Mouse (Mus musculus) forebrain, embryonic 16.5 days (tissue): Measurements from ENCODE around the gene Magix. TPM values are rescaled to one million over a fixed set of nuclear protein-coding genes. Genes with fewer than 3 reads are reported as not detected.
A peak's percentile ranks its signal among the peaks of the same experiment; 100 is the strongest.

Source experiments
- ATAC-seq: fragments of 200-750 bp; cut with Nextera tagmentation; 2 replicates; pipeline ENCODE4 v1.8.0; 2017; ENCODE audit warnings: mild to moderate bottlenecking, moderate library complexity
- H3K27ac ChIP-seq: fragments of 300-500 bp; sonication (generic); 2 replicates; pipeline ENCODE4 v1.5.1; 2014; ENCODE audit warnings: low read length, control low read depth
- H3K27me3 ChIP-seq: fragments of 300-500 bp; sonication (generic); replicated peaks from 2 replicates; pipeline ENCODE4 v1.6.1; 2014; ENCODE audit warnings: low read length; ENCODE audit not compliant: control insufficient read depth, insufficient read depth
- H3K36me3 ChIP-seq: fragments of 300-500 bp; sonication (generic); 2 replicates; pipeline ENCODE4 v1.6.1; 2014; ENCODE audit not compliant: control insufficient read depth, insufficient read depth
- H3K4me1 ChIP-seq: fragments of 300-500 bp; sonication (generic); replicated peaks from 2 replicates; pipeline ENCODE4 v1.6.1; 2014; ENCODE audit warnings: low read length; ENCODE audit not compliant: control insufficient read depth, insufficient read depth
- H3K4me2 ChIP-seq: fragments of 300-500 bp; sonication (generic); 2 replicates; pipeline ENCODE4 v1.6.1; 2014; ENCODE audit warnings: mild to moderate bottlenecking, low read length, control low read depth
- H3K4me3 ChIP-seq: fragments of 300-500 bp; sonication (generic); replicated peaks from 2 replicates; pipeline ENCODE4 v1.5.1; 2014; ENCODE audit warnings: mild to moderate bottlenecking, low read length, control low read depth
- H3K9ac ChIP-seq: fragments of 300-500 bp; sonication (generic); replicated peaks from 2 replicates; pipeline ENCODE4 v1.6.1; 2014; ENCODE audit warnings: low read depth, low read length, control low read depth
- H3K9me3 ChIP-seq: fragments of 300-500 bp; sonication (generic); 2 replicates; pipeline ENCODE4 v1.6.1; 2016; ENCODE audit warnings: low read length; ENCODE audit not compliant: control insufficient read depth
- WGBS: fragments of 180-500 bp; shearing (Covaris S2); extraction: QIAGEN DNeasy Blood & Tissue Kit; methylation state at CpG from one replicate; pipeline ENCODE4 v1.1.7; 2014; 5-methylcytosine and 5-hydroxymethylcytosine counted together
- polyA plus RNA-seq: library from polyadenylated mRNA; unstranded; fragments of >200 nt; fragmentation: Nextera tagmentation; extraction: Ambion mirVana; gene quantifications from 2 replicates; pipeline ENCODE4 v1.2.1, GENCODE M21; 2015

Magix gene
- polyA plus RNA-seq, 1 experiment from 2014 or later = 0.61 TPM

- H3K4me1 ChIP-seq = no peaks in the 10 kb centered on the region
- peak overlapping the region; percentile 24 for H3K4me3 ChIP-seq
- WGBS = 19% methylated on average over 27 of the region's 27 CpGs
- H3K27me3 ChIP-seq = no peaks in the 10 kb centered on the region
- H3K9ac ChIP-seq = no peak overlapping the region; the same call in 1 of the 2 replicates
- peak; percentile 96 for ATAC-seq
- H3K4me2 ChIP-seq = peak overlapping the region; percentile 51
- no peak overlapping the region for H3K27ac ChIP-seq
- no peaks in the 10 kb centered on the region for H3K36me3 ChIP-seq
- H3K9me3 ChIP-seq = no peaks in the 10 kb centered on the region
These were observed 1.5 kb downstream of the Magix start for GRCm38 (mm10) chrX:7679405-7680056.

- no peaks in the 10 kb centered on the region for H3K4me1 ChIP-seq
- no peak overlapping the region for H3K4me2 ChIP-seq
- H3K27ac ChIP-seq = no peak overlapping the region
- H3K36me3 ChIP-seq = no peaks in the 10 kb centered on the region
- H3K4me3 ChIP-seq = no peak overlapping the region
- no peak for ATAC-seq
- H3K9ac ChIP-seq = no peak overlapping the region
- 50% methylated on average over 3 of the region's 3 CpGs for WGBS
- no peaks in the 10 kb centered on the region for H3K27me3 ChIP-seq
- no peaks in the 10 kb centered on the region for H3K9me3 ChIP-seq
These were observed 2.1 kb downstream of the Magix start for GRCm38 (mm10) chrX:7678986-7679385.

GRCm38 (mm10) chrX:7675001-7675380 is 6.1 kb downstream of the Magix start:
- Histone ChIP-seq H3K36me3 (no peaks in the 10 kb centered on the region), H3K4me1 (peaks cover 3% of the 10 kb centered on the region; the same call in 1 of the 2 replicates), H3K4me2 (peak overlapping the region; percentile 43), H3K9me3 (no peaks in the 10 kb centered on the region), H3K27ac (no peak overlapping the region), H3K4me3 (peak overlapping the region; percentile 29), H3K27me3 (no peaks in the 10 kb centered on the region), H3K9ac (peak overlapping the region; percentile 26; the same call in 1 of the 2 replicates)
- no peak for ATAC-seq
- 45% methylated on average over 10 of the region's 10 CpGs for WGBS

GRCm38 (mm10) chrX:7674284-7675000 is 6.6 kb downstream of the Magix start:
- ATAC-seq = peak; percentile 27
- H3K4me2 ChIP-seq = peak overlapping the region; percentile 43
- no peak overlapping the region for H3K27ac ChIP-seq
- H3K4me3 ChIP-seq = peak overlapping the region; percentile 29
- H3K27me3 ChIP-seq = no peaks in the 10 kb centered on the region
- H3K9ac ChIP-seq = peak overlapping the region; percentile 26; the same call in 1 of the 2 replicates
- WGBS = 40% methylated on average over 28 of the region's 28 CpGs
- no peaks in the 10 kb centered on the region for H3K9me3 ChIP-seq
- no peaks in the 10 kb centered on the region for H3K36me3 ChIP-seq
- H3K4me1 ChIP-seq = peaks cover 3% of the 10 kb centered on the region; the same call in 1 of the 2 replicates

GRCm38 (mm10) chrX:7673578-7674281 is 7.3 kb downstream of the Magix start:
- no peak for ATAC-seq
- peaks cover 3% of the 10 kb centered on the region; the same call in 1 of the 2 replicates for H3K4me1 ChIP-seq
- H3K4me2 ChIP-seq = peak overlapping the region; percentile 43; the same call in 1 of the 2 replicates

GRCm38 (mm10) chrX:7672739-7673138 is 8.3 kb downstream of the Magix start:
- Histone ChIP-seq H3K9ac (no peak overlapping the region), H3K9me3 (no peaks in the 10 kb centered on the region), H3K27me3 (no peaks in the 10 kb centered on the region), H3K27ac (no peak overlapping the region), H3K4me1 (peaks cover 3% of the 10 kb centered on the region; the same call in 1 of the 2 replicates), H3K36me3 (no peaks in the 10 kb centered on the region), H3K4me3 (no peak overlapping the region), H3K4me2 (no peak overlapping the region)
- 59% methylated on average over 6 of the region's 6 CpGs for WGBS
- ATAC-seq = no peak

More at GRCm38 (mm10) chrX:7673578-7674281, 7.3 kb downstream of the Magix start:
- Histone ChIP-seq H3K9me3 (no peaks in the 10 kb centered on the region), H3K27ac (no peak overlapping the region), H3K9ac (no peak overlapping the region), H3K36me3 (no peaks in the 10 kb centered on the region), H3K4me3 (no peak overlapping the region), H3K27me3 (no peaks in the 10 kb centered on the region)
- 46% methylated on average over 12 of the region's 12 CpGs for WGBS

- peak within 1 kb of the TSS; percentile 58 for H3K9ac ChIP-seq
- H3K27me3 ChIP-seq = no peaks in the 10 kb centered on the region
- peak within 1 kb of the TSS; percentile 74 for H3K27ac ChIP-seq
- peak within 1 kb of the TSS; percentile 52 for H3K4me3 ChIP-seq
- H3K4me2 ChIP-seq = peak within 1 kb of the TSS; percentile 51
- peaks cover 3% of the 10 kb centered on the region; the same call in 1 of the 2 replicates for H3K4me1 ChIP-seq
- WGBS = 30% methylated on average over 29 of the region's 36 CpGs
- ATAC-seq = peak; percentile 63
- H3K9me3 ChIP-seq = no peaks in the 10 kb centered on the region
- no peaks in the 10 kb centered on the region for H3K36me3 ChIP-seq
These were observed 10.0 kb downstream of the Magix start, which contains the start of gene Plp2 for GRCm38 (mm10) chrX:7670921-7671623. TSS of gene Plp2 (minus strand) at chrX:7671390.

GRCm38 (mm10) chrX:7670390-7670881 is 10.6 kb downstream of the Magix start:
- Histone ChIP-seq H3K4me3 (peak overlapping the region; percentile 52), H3K36me3 (no peaks in the 10 kb centered on the region), H3K9ac (peak overlapping the region; percentile 58), H3K27me3 (no peaks in the 10 kb centered on the region), H3K4me2 (peak overlapping the region; percentile 51), H3K9me3 (no peaks in the 10 kb centered on the region), H3K27ac (peak overlapping the region; percentile 74), H3K4me1 (peaks cover 3% of the 10 kb centered on the region; the same call in 1 of the 2 replicates)
- 13% methylated on average over 19 of the region's 19 CpGs for WGBS
- ATAC-seq = peak; percentile 80
